Mouse (Mus musculus): ENCODE results near the gene Cep63. TPM values are rescaled to one million over a fixed set of nuclear protein-coding genes. Genes with fewer than 3 reads are reported as not detected.

Cep63 gene
- polyA plus RNA-seq, 1 experiment = 39.6 TPM

GRCm38 (mm10) chr9:102551771-102552170 lies 74.6 kb downstream of the Cep63 start:
- H3K27ac ChIP-seq (replicated peaks; ENCODE audit: low read depth, low read length) = no peak overlapping the region
- H3K4me3 ChIP-seq (ENCODE audit: insufficient read depth, low read depth, low read length) = no peak overlapping the region
- 0 out of 2 replicates have a peak, but pooled peaks cover 3% of the 10 kb centered on the region for H3K4me1 ChIP-seq (ENCODE audit: control insufficient read depth, insufficient read depth, insufficient read length, low read length)

- H3K27ac ChIP-seq (replicated peaks; ENCODE audit: low read depth, low read length) = no peak overlapping the region
- H3K4me3 ChIP-seq (ENCODE audit: insufficient read depth, low read depth, low read length) = no peak overlapping the region
- 0 out of 2 replicates have a peak, but pooled peaks cover 3% of the 10 kb centered on the region for H3K4me1 ChIP-seq (ENCODE audit: control insufficient read depth, insufficient read depth, insufficient read length, low read length)
Observed at GRCm38 (mm10) chr9:102549211-102549610, 77.1 kb downstream of the Cep63 start.

- no peak overlapping the region for H3K27ac ChIP-seq (replicated peaks; ENCODE audit: low read depth, low read length)
Observed at GRCm38 (mm10) chr9:102547028-102547354, 79.3 kb downstream of the Cep63 start.

GRCm38 (mm10) chr9:102546256-102547027 lies 79.9 kb downstream of the Cep63 start:
- no peak overlapping the region for H3K4me3 ChIP-seq (ENCODE audit: insufficient read depth, low read depth, low read length)
- no peaks in the 10 kb centered on the region for H3K4me1 ChIP-seq (ENCODE audit: control insufficient read depth, insufficient read depth, insufficient read length, low read length)
- no peak overlapping the region for H3K27ac ChIP-seq (replicated peaks; ENCODE audit: low read depth, low read length)

More at GRCm38 (mm10) chr9:102547028-102547354, 79.3 kb downstream of the Cep63 start:
- H3K4me1 ChIP-seq (ENCODE audit: control insufficient read depth, insufficient read depth, insufficient read length, low read length) = 0 out of 2 replicates have a peak, but pooled peaks cover 3% of the 10 kb centered on the region
- H3K4me3 ChIP-seq (ENCODE audit: insufficient read depth, low read depth, low read length) = no peak overlapping the region

GRCm38 (mm10) chr9:102545406-102546255 lies 80.7 kb downstream of the Cep63 start:
- Histone ChIP-seq H3K27ac (replicated peaks; ENCODE audit: low read depth, low read length) (no peak overlapping the region), H3K4me3 (ENCODE audit: insufficient read depth, low read depth, low read length) (no peak overlapping the region), H3K4me1 (ENCODE audit: control insufficient read depth, insufficient read depth, insufficient read length, low read length) (no peaks in the 10 kb centered on the region)

- no peaks in the 10 kb centered on the region for H3K4me1 ChIP-seq (ENCODE audit: control insufficient read depth, insufficient read depth, insufficient read length, low read length)
- H3K27ac ChIP-seq (replicated peaks; ENCODE audit: low read depth, low read length) = no peak overlapping the region
- H3K4me3 ChIP-seq (ENCODE audit: insufficient read depth, low read depth, low read length) = no peak overlapping the region
Observed at GRCm38 (mm10) chr9:102544773-102545366, 81.5 kb downstream of the Cep63 start.

GRCm38 (mm10) chr9:102544116-102544772 lies 82.1 kb downstream of the Cep63 start:
- Histone ChIP-seq H3K4me1 (ENCODE audit: control insufficient read depth, insufficient read depth, insufficient read length, low read length) (no peaks in the 10 kb centered on the region), H3K27ac (replicated peaks; ENCODE audit: low read depth, low read length) (no peak overlapping the region), H3K4me3 (ENCODE audit: insufficient read depth, low read depth, low read length) (no peak overlapping the region)

GRCm38 (mm10) chr9:102543761-102544115 lies 82.6 kb downstream of the Cep63 start:
- Histone ChIP-seq H3K4me1 (ENCODE audit: control insufficient read depth, insufficient read depth, insufficient read length, low read length) (no peaks in the 10 kb centered on the region), H3K27ac (replicated peaks; ENCODE audit: low read depth, low read length) (no peak overlapping the region), H3K4me3 (ENCODE audit: insufficient read depth, low read depth, low read length) (no peak overlapping the region)

- no peaks in the 10 kb centered on the region for H3K4me1 ChIP-seq (ENCODE audit: control insufficient read depth, insufficient read depth, insufficient read length, low read length)
- no peak overlapping the region for H3K4me3 ChIP-seq (ENCODE audit: insufficient read depth, low read depth, low read length)
- H3K27ac ChIP-seq (replicated peaks; ENCODE audit: low read depth, low read length) = no peak overlapping the region
Observed at GRCm38 (mm10) chr9:102542540-102542939, 83.8 kb downstream of the Cep63 start.

GRCm38 (mm10) chr9:102541666-102542065 lies 84.7 kb downstream of the Cep63 start:
- no peaks in the 10 kb centered on the region for H3K4me1 ChIP-seq (ENCODE audit: control insufficient read depth, insufficient read depth, insufficient read length, low read length)
- no peak overlapping the region for H3K27ac ChIP-seq (replicated peaks; ENCODE audit: low read depth, low read length)
- H3K4me3 ChIP-seq (ENCODE audit: insufficient read depth, low read depth, low read length) = no peak overlapping the region

GRCm38 (mm10) chr9:102539699-102540098 lies 86.6 kb downstream of the Cep63 start:
- no peak overlapping the region for H3K4me3 ChIP-seq (ENCODE audit: insufficient read depth, low read depth, low read length)
- H3K27ac ChIP-seq (replicated peaks; ENCODE audit: low read depth, low read length) = no peak overlapping the region
- H3K4me1 ChIP-seq (ENCODE audit: control insufficient read depth, insufficient read depth, insufficient read length, low read length) = no peaks in the 10 kb centered on the region

- H3K4me1 ChIP-seq (ENCODE audit: control insufficient read depth, insufficient read depth, insufficient read length, low read length) = no peaks in the 10 kb centered on the region
- no peak overlapping the region for H3K27ac ChIP-seq (replicated peaks; ENCODE audit: low read depth, low read length)
- H3K4me3 ChIP-seq (ENCODE audit: insufficient read depth, low read depth, low read length) = no peak overlapping the region
Observed at GRCm38 (mm10) chr9:102536968-102537367, 89.4 kb downstream of the Cep63 start.
